Mouse (Mus musculus) left cerebral cortex, postnatal 36 days (tissue): ENCODE results near the gene Agap2. TPM values are rescaled to one million over a fixed set of nuclear protein-coding genes. Genes with fewer than 3 reads are reported as not detected.
"Not testable (repeated sequence)": the region's sequence is repeated elsewhere in the genome, so short reads cannot be mapped to it uniquely, and the experiment has no call there.

Experiments
- DNase-seq, 2 experiments: peaks; one replicate each; pipeline ENCODE4 v3.0.0; 2021 to 2022; ENCODE audit warnings: low spot score in 2 of 2, mixed read lengths in 1 of 2
- intact Hi-C: fragments of 180-260 bp; cut with DNase I; formaldehyde crosslinking; loops from one replicate; pipeline ENCODE4 v1.15.1; 2025
- total RNA-seq, 2 experiments: library from RNA; stranded (reverse); gene quantifications; 2 replicates each; pipeline ENCODE4 v1.2.3; 2021

Agap2 gene
- total RNA-seq, 2 experiments from 2014 or later = 680 to 686 TPM

DNA sequence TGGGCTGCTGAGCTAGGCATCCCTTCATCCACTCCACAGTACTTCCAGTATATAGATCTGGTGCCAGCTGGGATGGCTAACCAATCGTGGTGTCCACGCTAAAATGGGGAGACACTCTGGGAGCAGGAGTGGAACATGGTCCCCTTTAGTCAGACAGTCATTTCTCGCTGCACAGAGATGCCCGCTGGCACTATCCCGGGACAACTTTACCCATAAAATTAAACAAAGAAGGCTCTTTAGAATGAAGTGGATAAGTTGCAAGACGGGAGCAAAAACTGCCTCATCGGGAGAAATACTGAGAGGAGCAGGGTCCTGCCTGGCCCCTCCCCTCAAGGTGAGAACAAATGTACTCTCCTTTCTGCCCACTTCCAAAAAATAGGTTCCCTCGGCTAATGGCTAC lies 16.4 kb upstream of the Agap2 start:
- no peak for DNase-seq
- intact Hi-C loops = no loop called here

DNA sequence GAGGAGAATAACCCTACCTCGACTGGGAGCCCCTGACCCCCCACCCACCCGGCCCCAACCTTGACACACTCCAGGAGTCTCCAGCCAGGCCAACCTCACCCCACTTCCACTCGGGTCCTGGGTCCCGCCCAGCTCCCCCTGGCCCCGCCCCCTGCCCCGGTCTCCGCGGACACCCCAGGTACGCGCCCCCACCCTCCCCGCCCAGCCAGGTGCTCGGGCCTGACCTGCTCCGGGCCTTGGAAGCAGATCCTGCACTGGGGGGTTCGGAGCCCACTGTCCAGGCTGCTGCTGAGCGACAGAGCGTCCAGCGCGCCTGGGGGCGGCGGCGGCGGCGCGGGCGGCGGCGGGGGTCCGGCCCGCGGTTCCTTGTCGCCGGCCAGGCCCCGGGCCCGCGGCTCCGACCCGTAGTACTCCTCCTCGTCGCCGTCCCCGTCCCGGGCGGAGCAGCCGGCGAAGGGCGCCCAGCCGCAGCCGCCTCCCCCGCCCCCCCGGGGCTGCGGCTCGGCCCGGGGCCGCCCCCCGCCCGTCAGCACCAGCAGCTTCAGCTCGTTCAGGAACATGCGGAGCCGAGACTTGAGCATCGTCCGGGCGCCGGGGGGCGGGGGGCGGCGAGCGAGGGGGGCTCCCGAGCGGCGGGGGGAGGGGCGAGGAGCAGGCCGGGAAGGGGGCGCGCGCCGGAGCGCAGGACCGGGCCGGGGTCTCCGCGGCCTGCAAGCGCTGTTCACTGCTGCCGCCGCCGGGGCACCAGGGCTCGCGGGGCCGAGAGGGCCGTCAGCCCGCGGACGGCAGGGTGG lies 15.7 kb upstream of the Agap2 start:
- intact Hi-C loops = no loop called here
- no peak for DNase-seq

GRCm38 (mm10) chr10:127059968-127060916 lies 14.8 kb upstream of the Agap2 start, which contains the start of gene March9:
TSS of gene March9 (minus strand) at chr10:127060184.
- intact Hi-C loops = no loop called here
- peak; percentile 70 to 84 for DNase-seq

- intact Hi-C loops = no loop called here
These were observed 14.0 kb upstream of the Agap2 start for GRCm38 (mm10) chr10:127061085-127061484.

DNA sequence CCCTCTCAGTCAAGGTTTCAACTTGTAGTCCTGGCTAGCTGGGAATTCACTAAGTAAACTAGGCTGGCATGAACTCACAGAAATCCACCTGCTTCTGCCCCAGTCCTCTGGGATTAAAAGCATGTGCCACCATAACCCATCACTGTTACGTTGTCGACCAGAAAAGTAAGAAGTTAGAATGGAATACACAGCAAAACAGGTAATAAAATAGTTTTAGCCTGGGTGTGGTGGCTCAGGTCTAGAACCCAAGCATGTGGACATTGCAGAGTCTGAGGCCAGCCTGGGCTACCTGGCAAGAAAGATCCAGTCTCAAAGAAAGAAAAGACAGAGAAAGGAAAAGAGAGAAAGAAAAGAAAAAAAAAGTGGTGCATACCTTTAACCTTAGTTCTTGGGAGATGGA lies 13.6 kb upstream of the Agap2 start:
- intact Hi-C loops = no loop called here
- no peak for DNase-seq

More at GRCm38 (mm10) chr10:127061085-127061484, 14.0 kb upstream of the Agap2 start:
- no peak for DNase-seq

- intact Hi-C loops = not testable (repeated sequence)
These were observed 13.0 kb upstream of the Agap2 start for GRCm38 (mm10) chr10:127062101-127062500.

DNA sequence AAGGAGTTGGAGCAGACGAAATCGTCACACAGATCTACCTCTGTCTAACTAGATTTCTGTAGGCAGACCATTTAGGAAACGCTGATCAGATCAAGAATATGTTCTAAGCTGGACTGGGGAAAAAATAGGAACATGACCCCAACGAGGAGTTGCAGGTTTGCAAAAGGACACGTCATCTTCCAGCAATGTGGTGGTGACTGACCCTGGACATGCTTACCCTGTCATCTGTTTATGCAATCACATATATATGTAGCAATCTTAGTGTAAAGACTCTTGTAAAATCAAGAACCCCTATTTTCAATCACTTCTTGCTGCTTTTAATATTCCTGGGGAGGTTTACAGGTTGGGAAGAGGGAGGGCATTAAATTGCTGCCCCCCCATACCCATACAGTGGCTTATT lies 12.6 kb upstream of the Agap2 start:
- intact Hi-C loops = no loop called here
- no peak for DNase-seq

More at GRCm38 (mm10) chr10:127062101-127062500, 13.0 kb upstream of the Agap2 start:
- DNase-seq = not testable (repeated sequence)

DNA sequence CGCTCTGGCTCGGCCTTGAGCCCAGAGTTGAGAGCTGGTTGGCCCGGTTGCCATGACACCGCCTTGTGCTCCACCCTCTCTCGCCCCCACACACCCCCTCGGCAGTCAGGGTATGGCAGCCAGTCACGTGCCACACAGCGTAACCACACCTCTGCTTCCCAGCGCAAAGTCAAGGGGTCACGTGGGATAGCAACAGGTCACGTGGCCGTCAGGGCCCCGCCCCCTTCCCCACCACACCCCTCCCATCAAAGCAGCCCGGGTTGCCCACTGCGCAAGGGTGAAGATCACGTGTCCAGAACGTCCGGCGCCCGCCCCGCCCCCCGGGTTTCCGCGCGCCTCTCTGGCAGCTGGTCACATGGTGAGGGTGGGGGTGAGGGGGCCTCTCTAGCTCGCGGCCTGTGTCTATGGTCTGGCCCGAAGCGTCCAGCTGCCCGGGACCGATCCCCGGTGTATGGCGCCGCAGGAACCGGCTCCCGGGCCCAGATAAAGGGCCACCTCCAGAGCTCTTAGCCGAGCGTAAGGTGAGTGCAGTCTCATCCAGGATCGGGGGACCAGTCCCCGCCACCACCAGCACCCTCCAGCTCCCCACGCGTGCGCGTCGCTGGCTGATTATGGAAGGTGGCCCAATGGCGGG lies 11.7 kb upstream of the Agap2 start, which contains the start of gene Cdk4:
Gene Cdk4 (plus strand): TSS at position 296 of the 634 bp plus-strand sequence.
- intact Hi-C loops = no loop called here
- DNase-seq = peak; percentile 99 to 100

- intact Hi-C loops = no loop called here
- no peak for DNase-seq
These were observed 10.9 kb upstream of the Agap2 start for GRCm38 (mm10) chr10:127063913-127064870.

GRCm38 (mm10) chr10:127065981-127066380 lies 9.1 kb upstream of the Agap2 start:
- DNase-seq = no peak
- intact Hi-C loops = no loop called here

GRCm38 (mm10) chr10:127066519-127067018 lies 8.5 kb upstream of the Agap2 start:
- no peak for DNase-seq
- intact Hi-C loops = no loop called here

DNA sequence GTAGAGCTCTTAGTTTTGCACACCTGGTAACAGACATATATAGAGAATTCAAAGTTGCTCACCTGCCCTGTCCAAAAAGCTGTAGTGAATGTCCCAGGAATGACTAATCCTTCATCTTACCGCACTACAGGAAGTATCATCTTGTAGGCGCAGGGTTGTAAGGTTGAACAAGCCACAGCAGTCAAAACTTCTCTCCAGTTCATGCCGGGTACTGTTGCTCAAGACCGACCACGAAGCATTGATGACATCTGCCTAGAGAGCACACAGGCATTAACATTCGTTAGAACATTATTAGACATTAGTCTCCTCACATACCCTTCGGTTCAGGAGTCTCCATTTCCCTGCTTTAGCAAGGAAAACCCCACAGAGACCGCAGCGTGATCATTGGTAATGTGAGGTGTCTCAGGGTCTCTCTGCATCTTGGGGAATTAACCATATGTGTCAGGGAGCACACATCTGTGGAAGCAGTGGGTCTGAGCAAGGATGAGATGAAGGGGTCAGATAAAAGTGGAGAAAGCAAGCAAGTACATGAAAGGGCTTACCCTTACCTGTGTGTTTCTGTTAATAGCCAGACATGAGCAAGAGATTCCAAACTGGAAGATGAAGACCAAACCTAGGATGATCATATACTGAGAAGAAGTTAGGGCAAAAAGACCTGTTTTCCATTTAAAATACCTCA lies 6.6 kb upstream of the Agap2 start:
- intact Hi-C loops = no loop called here
- no peak for DNase-seq

- no peak for DNase-seq
- intact Hi-C loops = no loop called here
These were observed 5.5 kb upstream of the Agap2 start for GRCm38 (mm10) chr10:127069281-127070189.

DNA sequence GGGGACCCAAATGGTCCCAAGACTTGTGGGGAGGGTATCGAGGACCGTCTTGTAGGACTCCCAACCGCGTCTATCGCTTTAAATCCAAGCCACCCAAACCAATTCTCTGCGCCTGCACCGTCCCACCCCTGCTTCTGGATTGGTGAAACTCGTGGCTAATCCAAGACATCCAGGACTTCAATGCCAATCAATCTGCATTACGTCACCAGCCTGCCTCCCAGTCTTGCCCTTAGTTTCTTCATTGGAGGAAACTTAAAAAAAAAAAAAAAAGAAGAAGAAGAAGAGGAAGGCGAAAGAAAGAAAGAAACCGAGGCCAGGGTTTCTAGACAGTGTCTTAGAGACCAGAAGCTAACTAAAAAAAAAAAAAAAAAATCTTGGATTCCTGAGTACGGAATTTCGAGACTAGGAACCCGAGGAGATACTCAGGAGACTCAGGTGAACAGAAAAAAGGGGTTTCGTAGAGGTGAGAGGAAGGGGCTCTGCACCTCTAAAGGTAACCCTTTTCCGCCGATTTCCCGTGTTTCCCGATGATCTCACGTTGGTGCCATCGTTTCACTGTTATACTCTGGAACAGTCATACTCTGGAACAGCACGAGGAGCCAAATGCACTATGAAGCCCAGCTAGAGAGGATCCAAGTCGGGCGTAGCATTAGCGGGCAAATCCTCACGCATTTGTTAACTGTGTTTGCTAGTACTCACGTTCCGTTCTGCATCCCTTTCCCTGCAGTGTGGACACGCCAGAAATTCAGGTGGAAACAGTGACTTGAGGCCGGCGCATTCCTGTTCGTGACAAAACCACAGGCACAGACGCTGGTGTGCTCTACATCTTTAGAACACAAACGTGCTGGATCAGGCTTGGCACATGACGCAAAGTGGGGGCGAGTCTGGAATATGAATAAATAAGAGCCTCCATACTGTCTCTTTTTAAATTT lies 4.6 kb upstream of the Agap2 start, which contains the start of gene Tspan31:
Gene Tspan31 (minus strand): TSS at position 75 of the 932 bp plus-strand sequence.
- peak; percentile 92 for DNase-seq
- intact Hi-C loops = no loop called here

- intact Hi-C loops = no loop called here
- no peak for DNase-seq
These were observed 3.9 kb upstream of the Agap2 start for GRCm38 (mm10) chr10:127071203-127071602.

GRCm38 (mm10) chr10:127072270-127072669 lies 2.8 kb upstream of the Agap2 start:
- intact Hi-C loops, DNase-seq: not testable (repeated sequence)
